Mouse (Mus musculus) Muller cell, postnatal 12 days (primary cell): ENCODE measurements around the gene Spcs1.
A peak's percentile ranks its signal among the peaks of the same experiment; 100 is the strongest.

ENCODE experiments used
- DNase-seq: peaks from one replicate; pipeline ENCODE4 v3.0.0-alpha.2; 2015; ENCODE audit errors: inconsistent ontology term

The Spcs1 gene

DNA sequence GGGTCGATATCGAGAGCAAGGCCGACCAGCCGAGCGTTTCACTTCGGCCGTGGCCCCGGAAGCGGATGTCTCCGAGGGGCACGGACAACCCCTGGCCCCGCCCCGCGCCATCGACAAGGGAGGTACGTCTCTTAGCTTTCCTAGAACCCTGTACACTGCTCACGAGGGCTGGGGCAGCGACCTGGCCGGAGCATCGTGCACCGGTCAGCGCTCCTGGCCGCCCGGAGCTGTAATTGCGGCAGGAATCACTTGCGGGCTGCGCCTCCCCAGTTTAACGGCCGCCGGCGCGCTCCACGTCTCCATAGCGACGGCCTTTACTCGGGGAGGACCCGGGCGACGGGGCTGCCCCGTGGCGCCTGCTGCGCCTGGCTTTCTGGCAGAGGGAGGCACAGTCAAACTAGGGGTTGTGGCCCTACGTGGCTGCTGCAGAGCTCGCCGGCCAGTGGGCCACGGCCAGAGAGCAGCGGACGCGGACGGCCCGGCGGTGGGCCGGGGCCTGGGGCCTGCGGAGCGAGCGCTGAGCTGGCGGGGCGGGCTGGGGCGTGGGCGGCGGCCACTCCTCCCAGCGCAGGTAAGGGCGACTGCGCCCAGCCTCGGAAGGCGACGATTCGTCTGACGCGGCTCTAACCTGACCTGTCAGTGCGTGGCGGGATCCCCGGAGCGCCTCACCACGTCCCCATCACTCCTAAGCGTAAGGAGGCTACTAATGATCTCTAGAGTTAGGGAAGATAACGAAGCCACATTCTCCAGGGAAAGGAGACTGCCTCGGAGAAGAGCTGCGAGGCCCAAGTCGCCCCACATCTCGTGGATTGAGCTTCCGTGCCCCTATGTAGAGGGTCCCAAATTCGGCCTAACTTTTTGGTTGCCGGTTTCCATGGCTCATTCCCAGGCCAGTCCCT lies at the start of gene Spcs1, which contains the start of gene Glt8d1:
TSS of gene Spcs1 (minus strand) at position 366 of the 899 bp plus-strand sequence.
TSS of gene Glt8d1 (plus strand) at position 94 of the 899 bp plus-strand sequence.
- DNase-seq: peak; percentile 93

DNA sequence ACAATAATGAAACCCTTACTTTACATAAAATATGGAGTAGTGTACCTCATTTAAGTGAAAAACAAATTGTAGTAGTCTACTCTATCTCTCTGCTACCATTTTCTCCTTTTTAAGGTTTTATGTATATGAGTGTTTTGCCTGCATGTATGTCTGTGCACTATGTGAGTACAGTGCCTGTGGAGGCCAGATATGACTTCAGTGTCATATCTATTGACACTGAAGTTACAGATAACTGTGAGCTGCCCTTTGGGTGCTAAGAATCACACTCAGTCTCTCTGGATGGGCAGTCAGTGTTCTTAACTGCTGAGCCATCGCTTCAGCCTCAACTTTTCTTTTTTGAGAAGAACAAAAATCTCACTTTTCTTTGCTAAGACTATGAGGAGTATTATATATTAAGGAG lies 44.3 kb upstream of the Spcs1 start:
- DNase-seq: no peak

DNA sequence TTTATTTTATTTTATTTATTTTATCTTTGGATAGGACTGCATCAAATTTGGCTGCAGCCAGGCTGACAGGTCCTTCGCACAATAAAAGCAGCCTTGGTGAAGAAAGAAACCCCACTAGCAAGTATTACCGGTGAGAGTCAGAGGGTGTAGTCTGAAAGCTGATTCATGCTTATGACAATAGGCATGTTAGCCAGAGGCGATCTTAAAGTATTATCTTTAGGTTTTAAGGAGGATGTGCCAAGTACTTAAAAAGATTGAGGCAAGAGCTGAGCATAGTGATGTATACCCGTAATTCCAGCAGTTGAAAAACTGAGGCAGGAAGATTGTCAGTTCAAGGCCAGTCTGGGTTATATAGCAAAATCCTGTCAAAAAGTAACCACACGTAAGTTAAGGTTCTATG lies 43.8 kb upstream of the Spcs1 start:
- no peak for DNase-seq

DNA sequence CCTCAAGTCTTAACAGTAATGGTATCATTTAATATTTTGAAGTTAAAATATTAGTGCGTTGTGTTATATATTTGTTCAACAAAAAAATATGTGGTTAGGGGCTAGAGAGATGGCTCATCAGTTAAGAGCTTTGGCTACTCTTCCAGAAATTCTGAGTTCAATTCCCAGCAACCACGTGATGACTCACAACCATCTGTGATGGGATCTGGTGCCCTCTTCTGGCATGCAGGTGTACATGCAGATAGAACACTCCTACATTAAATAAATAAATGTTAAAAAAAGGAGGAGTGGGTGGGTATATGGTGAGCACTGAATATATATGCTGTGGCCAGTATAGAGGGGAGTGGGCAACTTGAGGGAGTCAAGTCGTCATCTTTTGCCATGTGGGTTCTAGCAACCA lies 24.3 kb upstream of the Spcs1 start:
- no peak for DNase-seq

DNA sequence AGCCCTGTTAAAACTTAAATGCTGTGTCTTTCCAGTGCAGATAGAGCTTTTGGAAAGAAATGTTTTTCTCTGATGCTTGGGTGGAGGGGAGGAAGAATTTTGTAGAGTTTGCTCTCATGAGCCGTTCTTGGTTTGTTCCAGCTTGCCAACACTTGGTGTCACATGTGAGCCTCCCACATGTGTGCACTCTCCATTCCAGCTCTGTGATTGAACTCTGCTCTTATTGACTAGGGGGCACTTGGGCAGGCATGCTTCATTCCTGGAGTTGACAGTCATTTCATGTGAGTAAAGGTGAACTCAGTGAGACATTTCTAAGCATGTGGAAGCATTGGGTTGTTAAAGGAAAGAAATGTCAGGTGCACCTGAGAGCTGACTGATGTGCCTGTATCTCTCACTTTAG lies 21.1 kb upstream of the Spcs1 start:
- DNase-seq: no peak

DNA sequence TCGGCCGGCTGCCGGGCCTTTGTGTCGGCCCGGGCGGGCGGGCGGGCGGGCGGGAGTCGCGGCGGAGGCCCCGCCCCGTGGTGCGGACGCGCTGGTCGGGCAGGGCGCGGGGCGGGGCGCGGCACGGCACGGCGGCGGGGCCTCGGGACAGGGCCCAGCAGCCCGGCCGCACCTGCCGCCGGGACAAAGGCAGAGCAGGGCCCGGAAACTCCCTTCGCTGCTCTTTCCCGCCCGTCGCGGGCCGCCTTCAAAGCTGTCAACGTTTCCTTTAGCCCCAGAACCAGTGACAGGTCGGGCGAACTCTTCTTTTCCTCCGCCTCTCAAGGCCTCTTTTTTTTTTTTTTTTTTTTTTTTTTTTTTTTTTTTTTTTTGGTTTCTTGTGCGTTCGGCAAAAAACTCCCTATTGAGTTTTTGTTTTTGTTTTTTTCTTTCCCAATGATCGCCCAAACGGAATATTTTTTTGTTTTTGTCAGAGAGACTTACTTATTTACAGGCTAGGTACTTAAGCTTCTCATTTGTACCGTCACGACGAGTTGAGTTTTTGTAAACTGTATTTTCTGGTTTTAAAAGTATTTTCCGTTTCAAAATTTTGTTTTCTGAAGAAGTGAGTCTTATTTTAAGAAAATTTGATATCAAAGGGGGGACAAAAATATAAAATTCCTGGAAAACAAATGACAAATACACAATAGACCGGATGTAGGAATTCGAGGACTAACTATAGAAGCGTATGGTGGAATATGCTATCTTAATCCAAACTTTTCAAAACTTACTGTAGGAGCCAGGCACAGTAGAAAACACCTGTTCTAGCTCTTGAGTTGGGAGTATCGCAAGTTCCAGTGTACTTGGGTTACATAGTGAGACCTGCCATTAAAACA lies 18.1 kb upstream of the Spcs1 start:
- DNase-seq: peak; percentile 91

GRCm38 (mm10) chr14:31018860-31019291 lies 17.4 kb upstream of the Spcs1 start, which contains the start of the genes Pbrm1 and Gnl3:
Pbrm1 (plus strand) TSS chr14:31019138.
Gnl3 (minus strand) TSS chr14:31019152.
- peak; percentile 97 for DNase-seq

DNA sequence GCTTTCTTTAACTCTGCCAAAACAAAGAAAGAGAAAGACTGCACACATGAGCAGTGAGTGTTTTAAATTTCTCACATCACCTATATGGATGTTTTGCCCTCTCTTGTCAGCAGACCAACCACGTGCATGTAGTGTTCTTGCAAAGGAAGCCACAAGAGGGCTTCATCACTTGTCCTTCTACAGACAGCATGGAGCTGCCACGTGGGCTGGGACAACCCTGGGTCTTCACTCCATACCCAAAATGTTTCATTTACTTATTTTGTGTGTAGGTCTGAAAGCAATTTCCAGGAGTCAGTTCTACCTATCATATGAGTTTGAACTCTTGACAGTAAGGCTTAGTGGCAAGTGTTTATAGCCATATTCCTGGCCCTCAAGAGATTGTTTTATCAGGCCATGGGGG lies 16.4 kb upstream of the Spcs1 start:
- peak; percentile 25 for DNase-seq

DNA sequence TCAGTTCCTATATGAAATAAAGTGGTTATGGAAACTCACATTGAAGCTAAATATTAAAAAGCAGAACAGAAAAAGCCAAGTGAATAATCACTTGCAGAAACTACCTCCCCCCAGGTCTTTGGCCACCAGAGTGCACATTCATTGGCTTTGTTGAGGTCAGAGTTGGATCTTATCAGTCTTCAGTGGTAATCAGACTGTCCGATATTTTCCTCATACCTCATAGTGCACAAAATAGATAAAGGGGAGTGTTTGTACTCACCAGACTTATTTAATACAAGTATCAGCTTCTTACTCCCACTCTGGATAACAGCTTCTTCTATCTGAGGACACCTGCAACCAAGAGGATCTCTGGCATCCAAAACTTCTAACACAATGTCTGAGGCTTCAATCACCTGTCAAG lies 14.6 kb upstream of the Spcs1 start:
- DNase-seq: no peak

DNA sequence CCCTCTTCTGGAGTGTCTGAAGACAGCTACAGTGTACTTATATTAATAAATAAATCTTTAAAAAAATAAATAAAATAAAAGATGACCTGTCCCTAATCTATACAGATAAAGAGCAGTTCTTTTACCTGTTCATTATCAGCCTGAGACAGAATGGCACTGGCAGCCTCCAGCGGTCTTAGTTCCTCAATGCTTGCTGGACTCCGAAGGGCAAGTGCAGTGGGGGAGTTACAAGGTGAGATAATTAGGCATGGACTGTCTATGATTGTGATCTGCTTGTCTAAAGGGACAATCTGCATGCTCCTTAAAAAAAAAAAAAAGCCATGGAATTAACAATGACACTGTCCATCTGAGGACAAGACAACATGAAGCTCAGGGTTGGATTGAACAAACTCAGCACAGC lies 12.5 kb upstream of the Spcs1 start:
- no peak for DNase-seq

DNA sequence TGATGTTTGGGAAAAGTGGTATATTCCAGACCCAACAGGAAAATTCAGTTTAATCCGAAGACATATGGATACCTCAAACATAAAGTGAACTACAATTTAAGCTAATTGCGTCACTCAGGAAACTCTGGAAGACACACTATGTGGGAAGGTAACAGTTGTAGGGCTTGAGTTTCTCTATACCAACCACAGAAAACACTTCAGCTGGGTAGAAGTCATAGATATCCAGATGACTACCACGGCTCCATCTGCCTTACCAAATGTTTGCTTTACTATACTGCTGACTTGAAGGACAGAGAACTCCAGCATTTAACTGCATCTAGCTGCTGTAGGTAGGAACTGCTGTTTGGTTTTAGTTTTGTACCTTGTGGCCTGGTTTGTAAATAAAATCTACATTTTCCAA lies 10.1 kb upstream of the Spcs1 start:
- DNase-seq: no peak

DNA sequence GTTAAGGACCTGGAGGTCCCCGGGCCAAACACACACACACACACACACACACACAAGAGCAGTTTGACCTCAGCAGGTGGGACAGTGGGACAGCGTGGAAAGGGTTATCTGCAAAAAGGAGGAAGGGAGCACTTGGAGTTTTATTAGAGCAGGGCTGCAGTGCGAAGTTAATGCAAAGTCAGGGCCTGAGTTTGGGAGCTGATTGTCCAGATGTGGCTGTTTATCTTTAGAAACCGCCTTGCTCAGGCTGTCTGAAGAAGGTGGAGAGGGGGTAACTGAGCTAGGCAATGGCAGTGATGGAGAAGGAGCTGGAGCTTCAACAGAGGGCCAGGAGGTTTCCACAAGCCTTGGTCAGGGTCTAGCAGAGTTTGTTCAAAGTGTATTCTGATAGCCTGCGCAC lies 5.3 kb upstream of the Spcs1 start:
- DNase-seq: no peak

- DNase-seq: no peak
Observed at GRCm38 (mm10) chr14:31004527-31004926, 3.1 kb upstream of the Spcs1 start.

- DNase-seq: no peak
Observed at GRCm38 (mm10) chr14:31000816-31001306, 611 bp downstream of the Spcs1 start.

DNA sequence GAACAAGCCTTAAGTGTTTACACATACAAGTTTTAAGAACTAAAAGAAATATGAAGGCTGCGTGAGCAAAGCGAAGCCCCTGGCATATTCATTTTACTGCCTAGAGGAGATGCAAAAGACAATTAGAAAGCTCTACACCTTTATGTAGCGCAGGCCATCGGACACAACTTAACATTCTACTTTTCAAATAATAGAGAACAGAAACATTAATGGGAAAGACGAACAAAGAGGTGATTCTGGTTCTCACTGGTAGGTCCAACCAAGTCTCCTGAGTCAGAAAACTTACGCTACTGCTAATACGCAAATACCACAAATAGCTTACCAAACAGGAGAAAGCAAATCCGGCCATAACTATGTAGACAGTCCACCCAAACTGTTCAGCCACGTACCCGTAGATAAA lies 1.1 kb downstream of the Spcs1 start:
- DNase-seq: no peak

DNA sequence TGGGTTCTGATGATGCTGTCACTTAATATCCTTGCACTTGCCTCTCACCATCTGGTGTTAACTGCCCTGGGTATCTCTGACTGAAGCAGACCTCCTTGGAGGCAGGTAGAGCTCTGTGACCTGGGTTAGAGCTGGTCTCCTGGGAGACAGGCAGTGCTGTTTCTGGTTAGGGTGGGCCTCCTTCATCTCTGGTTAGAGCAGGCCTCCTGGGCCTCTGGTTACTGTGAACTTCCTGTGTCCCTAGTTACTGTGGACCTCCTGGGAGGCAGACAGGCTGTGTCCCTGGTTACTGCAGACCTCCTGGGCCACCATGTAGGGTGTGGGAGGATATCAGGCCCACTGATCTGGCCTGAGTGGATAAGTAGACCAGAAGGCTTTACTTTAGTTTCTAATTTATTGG lies 5.1 kb downstream of the Spcs1 start:
- DNase-seq: no peak

GRCm38 (mm10) chr14:30976222-30976621 lies 25.2 kb downstream of the Spcs1 start:
- no peak for DNase-seq

- DNase-seq: peak; percentile 97
Observed at GRCm38 (mm10) chr14:30974204-30974603, 27.3 kb downstream of the Spcs1 start.

DNA sequence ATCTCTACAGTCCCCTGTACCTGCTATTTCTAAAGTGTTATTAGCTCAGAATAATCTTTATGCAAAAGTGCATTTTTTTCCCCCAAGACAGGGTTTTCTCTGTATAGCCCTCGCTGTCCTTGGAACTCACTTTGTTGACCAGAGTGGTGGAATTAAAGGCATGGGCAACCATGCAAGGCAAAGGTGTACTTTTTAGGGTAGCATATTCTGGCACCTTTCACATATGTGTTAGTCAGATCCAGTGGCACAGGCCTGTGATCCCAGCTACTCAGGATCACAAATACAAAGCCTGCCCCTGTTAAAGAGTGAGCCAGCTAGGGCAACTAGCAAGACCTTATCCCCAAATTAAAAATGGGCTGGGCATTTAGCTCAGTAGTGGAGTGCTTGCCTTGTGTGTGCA lies 41.1 kb downstream of the Spcs1 start:
- no peak for DNase-seq

DNA sequence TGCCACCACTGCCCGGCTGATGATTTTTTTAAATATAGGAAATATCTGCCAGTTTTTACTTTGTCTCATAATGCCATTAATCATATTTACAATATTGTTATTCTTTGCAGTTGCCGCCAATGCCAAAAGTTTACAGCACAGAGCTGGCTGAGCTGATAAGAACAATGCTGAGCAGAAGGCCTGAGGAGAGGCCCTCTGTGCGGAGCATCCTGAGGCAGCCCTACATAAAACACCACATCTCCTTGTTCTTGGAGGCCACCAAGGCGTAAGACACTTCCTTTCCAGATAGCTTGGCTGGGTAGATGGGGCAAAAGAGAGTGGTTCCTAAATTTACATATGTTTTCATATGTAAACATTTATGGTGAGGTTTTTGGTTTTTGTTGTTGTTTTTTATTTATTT lies 42.4 kb downstream of the Spcs1 start:
- DNase-seq: no peak

DNA sequence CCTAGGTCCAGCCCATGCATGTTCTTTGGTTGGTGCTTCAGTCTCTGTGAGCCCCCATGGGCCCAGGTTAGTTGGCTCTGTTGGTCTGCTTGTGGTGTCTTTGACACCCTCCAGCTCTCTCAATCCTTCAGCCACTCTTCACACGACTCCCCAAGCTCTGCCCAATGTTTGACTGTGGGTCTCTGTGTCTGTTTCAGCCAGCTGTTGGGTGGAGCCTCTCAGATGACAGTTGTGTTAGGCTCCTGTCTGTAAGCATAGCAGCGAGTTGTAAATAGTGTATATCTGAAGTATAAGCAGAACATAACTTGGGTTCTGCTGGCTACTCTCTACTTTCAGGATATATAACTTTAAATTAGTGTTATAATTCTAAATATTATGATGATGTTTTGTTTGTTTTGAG lies 43.0 kb downstream of the Spcs1 start:
- no peak for DNase-seq

- peak; percentile 96 for DNase-seq
Observed at GRCm38 (mm10) chr14:30951154-30951825, 50.2 kb downstream of the Spcs1 start, which contains the start of gene Nek4. Nek4 (plus strand) TSS chr14:30951377.
